Mouse (Mus musculus): Measurements from ENCODE around the gene Atp2b4.

The Atp2b4 gene

GRCm38 (mm10) chr1:133797979-133798820, 2.6 kb downstream of the Atp2b4 start:
- peak; percentile 28 for DNase-seq (ENCODE audit: low spot score)

- no peak for DNase-seq (ENCODE audit: low spot score)
These were observed 3.4 kb downstream of the Atp2b4 start for GRCm38 (mm10) chr1:133797327-133797978.

DNA sequence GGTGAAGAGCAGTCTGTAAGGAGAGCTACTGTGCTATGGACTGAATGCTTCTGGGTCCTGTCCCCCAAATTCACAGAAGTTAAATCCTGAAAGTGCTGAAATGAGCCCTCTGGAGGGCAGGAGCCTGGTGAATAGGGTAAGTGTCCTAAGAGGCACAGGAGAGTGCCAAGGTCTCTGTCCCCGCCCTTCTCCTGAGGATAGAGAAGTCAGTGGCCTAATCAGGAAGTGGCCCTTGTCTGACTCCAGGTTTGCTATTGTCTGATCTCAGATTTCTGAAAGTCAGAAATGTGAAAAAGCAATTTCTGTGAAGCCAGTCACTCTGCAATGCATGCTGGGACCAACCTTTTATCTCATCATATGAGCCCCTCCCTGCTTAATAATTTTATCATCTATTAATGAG, 7.2 kb downstream of the Atp2b4 start:
- DNase-seq (ENCODE audit: low spot score), result no peak

GRCm38 (mm10) chr1:133790011-133790410, 10.8 kb downstream of the Atp2b4 start:
- no peak for DNase-seq (ENCODE audit: low spot score)

GRCm38 (mm10) chr1:133788864-133789263, 12.0 kb downstream of the Atp2b4 start:
- DNase-seq (ENCODE audit: low spot score), result no peak

GRCm38 (mm10) chr1:133787500-133788210, 13.2 kb downstream of the Atp2b4 start:
- DNase-seq (ENCODE audit: low spot score), result no peak

- DNase-seq (ENCODE audit: low spot score), result no peak
These were observed 16.2 kb downstream of the Atp2b4 start for GRCm38 (mm10) chr1:133784621-133785020.

DNA sequence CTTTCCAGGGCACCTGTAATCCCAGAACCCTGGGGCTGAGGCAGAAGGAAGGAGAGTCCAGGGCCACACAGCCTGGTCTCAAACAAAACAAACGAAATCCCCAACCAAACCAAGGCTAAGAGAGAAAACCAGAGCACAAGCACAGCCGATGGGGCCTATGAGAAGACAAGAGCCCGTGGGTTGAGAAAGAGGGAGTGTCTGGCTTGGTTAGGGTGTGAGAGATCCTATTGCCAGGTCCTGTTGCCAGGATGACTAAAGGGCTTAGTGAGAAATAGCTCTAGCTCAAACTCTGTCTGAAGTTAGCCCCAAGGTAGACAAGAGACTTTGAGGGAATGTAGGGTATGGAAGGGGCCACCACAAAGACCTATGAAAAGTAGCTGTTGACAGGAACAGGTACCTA, 19.3 kb downstream of the Atp2b4 start:
- no peak for DNase-seq (ENCODE audit: low spot score)

- DNase-seq (ENCODE audit: low spot score), result no peak
These were observed 21.8 kb downstream of the Atp2b4 start for GRCm38 (mm10) chr1:133779043-133779442.

GRCm38 (mm10) chr1:133777651-133778231, 23.1 kb downstream of the Atp2b4 start:
- no peak for DNase-seq (ENCODE audit: low spot score)

DNA sequence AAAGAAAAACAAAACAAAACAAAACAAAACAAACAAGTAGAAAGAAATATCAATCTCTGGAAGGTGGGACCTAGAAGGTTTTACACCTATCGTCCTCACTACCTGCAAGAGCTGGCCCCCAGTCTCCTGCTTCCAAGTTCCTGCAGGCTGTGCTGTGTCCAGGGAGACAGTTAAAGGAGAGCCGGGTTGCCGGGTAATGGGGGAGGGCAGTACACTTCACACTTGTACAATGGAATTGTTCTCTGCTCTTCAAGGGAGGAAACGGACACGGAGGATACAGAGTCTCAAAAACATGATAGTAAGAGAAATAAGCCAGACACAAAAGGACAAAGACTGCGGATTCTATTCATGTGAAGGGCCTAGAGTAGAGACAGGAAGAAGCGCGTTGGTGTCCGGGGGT, 28.3 kb downstream of the Atp2b4 start:
- no peak for DNase-seq (ENCODE audit: low spot score)

- no peak for DNase-seq (ENCODE audit: low spot score)
These were observed 28.9 kb downstream of the Atp2b4 start for GRCm38 (mm10) chr1:133771831-133772399.

DNA sequence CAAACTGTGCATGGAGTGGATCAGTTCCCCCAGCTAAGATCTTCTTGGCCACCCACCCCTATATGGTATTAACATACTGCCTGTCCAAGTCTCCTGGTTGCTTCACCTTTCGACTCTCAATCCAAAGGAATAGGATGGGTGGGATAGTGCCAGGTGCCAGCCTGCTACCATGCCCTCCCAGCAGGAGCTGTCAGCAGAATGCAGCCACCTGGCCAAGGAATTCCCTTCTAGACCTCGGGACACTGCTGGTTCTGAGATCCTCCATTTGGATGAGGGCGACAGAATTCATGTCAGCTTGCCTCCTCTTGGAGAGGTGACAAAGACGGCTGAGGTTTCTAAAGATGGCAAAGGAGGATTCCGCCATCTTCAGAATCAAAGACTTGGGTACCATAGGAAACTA, 32.8 kb downstream of the Atp2b4 start:
- no peak for DNase-seq (ENCODE audit: low spot score)

GRCm38 (mm10) chr1:133766901-133767529, 33.8 kb downstream of the Atp2b4 start:
- no peak for DNase-seq (ENCODE audit: low spot score)

GRCm38 (mm10) chr1:133765376-133765775, 35.5 kb downstream of the Atp2b4 start:
- DNase-seq (ENCODE audit: low spot score), result no peak

GRCm38 (mm10) chr1:133762946-133763422, 37.9 kb downstream of the Atp2b4 start:
- DNase-seq (ENCODE audit: low spot score), result no peak

DNA sequence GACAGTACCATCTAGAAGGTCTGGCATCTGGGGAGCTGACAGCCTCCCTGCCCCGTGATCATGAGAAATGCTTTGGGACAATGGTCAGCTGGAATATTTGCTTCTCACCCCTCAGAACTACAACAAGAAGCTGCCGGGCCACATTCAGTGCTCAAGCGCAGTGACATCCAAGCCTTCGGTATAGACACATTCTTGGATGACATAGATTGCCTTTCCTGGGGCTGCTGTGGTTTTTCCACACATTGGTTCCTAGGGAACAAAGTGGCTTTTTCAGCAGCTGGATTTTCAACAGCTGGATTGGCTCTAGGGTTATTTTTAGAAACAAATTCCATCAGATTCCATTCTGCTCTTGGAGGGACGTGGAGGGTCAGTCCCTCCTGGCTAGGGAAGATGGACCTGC, 39.6 kb downstream of the Atp2b4 start:
- no peak for DNase-seq (ENCODE audit: low spot score)

- no peak for DNase-seq (ENCODE audit: low spot score)
These were observed 46.4 kb downstream of the Atp2b4 start for GRCm38 (mm10) chr1:133754317-133754868.

GRCm38 (mm10) chr1:133753325-133753724, 47.5 kb downstream of the Atp2b4 start:
- no peak for DNase-seq (ENCODE audit: low spot score)

- no peak for DNase-seq (ENCODE audit: low spot score)
These were observed 49.2 kb downstream of the Atp2b4 start for GRCm38 (mm10) chr1:133751621-133752020.

GRCm38 (mm10) chr1:133749954-133750353, 50.9 kb downstream of the Atp2b4 start:
- no peak for DNase-seq (ENCODE audit: low spot score)
